Mouse (Mus musculus) right cerebral cortex, postnatal 25 days (tissue): Measurements from ENCODE around the gene Bex1.

ENCODE experiments used
- DNase-seq: peaks from one replicate; pipeline ENCODE4 v3.0.0; 2022

The Bex1 gene

DNA sequence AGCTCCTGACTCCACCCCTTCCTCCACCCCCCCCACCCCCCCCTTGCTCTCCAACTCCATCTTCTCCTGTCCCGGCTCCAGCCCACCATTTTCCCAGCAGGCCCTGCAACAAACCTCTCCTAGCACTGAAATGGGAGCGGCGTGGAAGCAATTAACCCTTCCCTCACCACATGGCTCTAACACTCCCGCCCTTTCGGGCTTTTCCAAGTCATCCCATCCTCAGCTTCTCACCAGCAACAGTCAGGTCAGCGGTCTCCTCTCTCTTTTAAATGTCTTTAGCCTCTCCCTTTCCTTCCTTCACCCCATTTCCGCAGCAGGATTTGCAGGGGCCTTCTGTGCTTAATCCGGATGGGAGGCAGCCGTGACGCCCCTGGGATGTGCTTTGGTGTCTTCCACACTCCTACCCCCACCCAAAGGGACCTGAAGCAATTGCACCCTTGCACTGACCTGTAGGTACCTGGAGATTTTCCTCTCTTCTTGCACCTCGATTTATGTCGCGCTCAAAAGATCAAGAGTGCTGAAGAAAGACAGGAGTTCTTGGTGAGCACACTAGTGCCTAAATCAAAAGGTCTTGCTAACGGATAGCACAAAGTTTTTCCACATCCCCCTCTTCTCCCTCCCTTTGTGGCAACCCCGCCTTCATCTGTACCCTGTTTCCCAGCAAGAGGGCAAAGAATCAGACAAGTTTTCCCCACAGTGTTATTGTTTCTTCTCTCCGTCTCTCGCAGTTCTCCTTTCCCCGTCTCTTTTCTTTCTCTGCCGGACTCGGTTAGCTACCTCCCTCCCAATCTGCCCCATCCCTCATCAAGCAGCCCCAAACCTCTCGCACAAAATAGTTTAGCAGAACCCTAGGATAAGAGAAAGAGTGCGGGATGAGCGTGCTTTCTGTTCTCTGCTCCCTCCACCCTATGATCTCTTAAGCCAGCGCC lies 43.9 kb downstream of the Bex1 start:
- DNase-seq, result peak; percentile 36

DNA sequence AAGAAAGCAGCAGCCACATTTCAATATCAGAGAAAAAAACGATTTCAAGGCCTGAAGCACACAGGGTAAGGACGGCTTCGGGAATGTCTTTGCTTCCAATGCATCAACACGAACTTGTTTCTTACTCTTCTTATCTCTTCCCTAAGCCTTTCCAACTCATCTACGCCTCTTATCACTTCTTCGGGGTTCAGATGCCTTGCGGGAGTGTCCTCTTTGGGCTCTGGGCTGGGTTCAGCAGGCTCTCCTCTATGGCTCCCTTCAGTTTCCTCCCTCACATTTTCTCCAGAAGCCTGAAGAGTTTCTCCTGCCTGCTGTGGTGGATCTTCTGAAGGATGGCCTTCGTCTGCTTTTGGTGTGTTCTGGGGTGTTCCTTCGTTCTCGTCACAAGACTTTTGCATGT lies 44.7 kb downstream of the Bex1 start:
- DNase-seq, result no peak
